Mouse (Mus musculus) MEL (cell line): ENCODE measurements at regions not wholly inside any gene's neighbourhood (a gene's known extent, or its start where the extent isn't known, plus 50 kb on each side); places are given as distances from the start of the nearest gene placed in this dataset.

Experiments used
- DNase-seq: peaks from one replicate; pipeline ENCODE4 v3.0.0; 2011; ENCODE audit warnings: low read depth, low spot score
- H3K27ac ChIP-seq: 2 replicates; pipeline ENCODE4 v1.5.1; 2012; ENCODE audit warnings: low read depth, mild to moderate bottlenecking, control low read depth, low read length, moderate library complexity; ENCODE audit not compliant: control insufficient read depth
- H3K27me3 ChIP-seq, 2 experiments: fragments of 150-350 bp in 1 of 2; sonication (generic) in 1 of 2; 2 replicates each; pipeline ENCODE4 v1.6.1; 2012; ENCODE audit warnings: low read length in 2 of 2, mild to moderate bottlenecking in 2 of 2, improper control_type of control experiment in 1 of 2, moderate library complexity in 1 of 2; ENCODE audit not compliant: insufficient read depth in 2 of 2, control insufficient read depth in 1 of 2
- H3K36me3 ChIP-seq, 2 experiments: 2 replicates each; pipeline ENCODE4 v1.6.1; 2012 to 2014; ENCODE audit warnings: low read length in 2 of 2, improper control_type of control experiment in 1 of 2, inconsistent platforms in 1 of 2, mild to moderate bottlenecking in 1 of 2; ENCODE audit not compliant: insufficient read depth in 2 of 2, control insufficient read depth in 1 of 2
- H3K4me1 ChIP-seq, 2 experiments: fragments of 150-350 bp in 1 of 2; sonication (generic) in 1 of 2; 2 replicates each; pipeline ENCODE4 v1.6.1; 2012; ENCODE audit warnings: low read length in 2 of 2, improper control_type of control experiment in 1 of 2, mild to moderate bottlenecking in 1 of 2; ENCODE audit not compliant: insufficient read depth in 2 of 2, control insufficient read depth in 1 of 2
- H3K4me3 ChIP-seq, 2 experiments: fragments of 150-350 bp in 1 of 2; sonication (generic) in 1 of 2; 2 replicates each; pipeline ENCODE4 v1.5.1; 2012; ENCODE audit warnings: low read depth in 2 of 2, low read length in 2 of 2, mild to moderate bottlenecking in 2 of 2, moderate library complexity in 2 of 2, control low read depth in 1 of 2, improper control_type of control experiment in 1 of 2; ENCODE audit not compliant: control insufficient read depth in 1 of 2, insufficient read depth in 1 of 2
- H3K79me2 ChIP-seq: 2 replicates; pipeline ENCODE4 v1.6.1; 2012; ENCODE audit warnings: mild to moderate bottlenecking, low read length, moderate library complexity; ENCODE audit not compliant: control insufficient read depth, poor library complexity, insufficient read depth
- H3K9ac ChIP-seq: 2 replicates; pipeline ENCODE4 v1.6.1; 2012; ENCODE audit warnings: low read depth, mild to moderate bottlenecking, control low read depth, low read length, moderate library complexity; ENCODE audit not compliant: control insufficient read depth, poor library complexity, severe bottlenecking
- H3K9me3 ChIP-seq: fragments of 150-350 bp; sonication (generic); replicated peaks from 2 replicates; pipeline ENCODE4 v1.6.1; 2012; ENCODE audit warnings: mild to moderate bottlenecking, low read length, improper control_type of control experiment, moderate library complexity; ENCODE audit not compliant: insufficient read depth
- CHD1 ChIP-seq: IDR thresholded peaks from 2 replicates; pipeline ENCODE4 v1.6.1; 2012; ENCODE audit warnings: low read depth, mild to moderate bottlenecking, inconsistent platforms, low read length, improper control_type of control experiment
- CHD2 ChIP-seq: IDR thresholded peaks from 2 replicates; pipeline ENCODE4 v1.6.1; 2011; ENCODE audit warnings: low read length, improper control_type of control experiment
- E2F4 ChIP-seq: IDR thresholded peaks from 2 replicates; pipeline ENCODE4 v1.6.1; 2011; ENCODE audit warnings: low read depth, low read length, improper control_type of control experiment, borderline replicate concordance
- ELF1 ChIP-seq: IDR thresholded peaks from 2 replicates; pipeline ENCODE4 v1.6.1; 2014; ENCODE audit warnings: low read depth, mild to moderate bottlenecking, inconsistent platforms, low read length, improper control_type of control experiment, moderate library complexity
- EP300 ChIP-seq, 2 experiments: IDR thresholded peaks; 2 replicates each; pipeline ENCODE4 v1.6.1; 2011; ENCODE audit warnings: improper control_type of control experiment in 2 of 2, low read length in 2 of 2, low read depth in 1 of 2, mild to moderate bottlenecking in 1 of 2
- ETS1 ChIP-seq: IDR thresholded peaks from 2 replicates; pipeline ENCODE4 v1.6.1; 2012; ENCODE audit warnings: low read depth, mild to moderate bottlenecking, inconsistent platforms, low read length, improper control_type of control experiment, moderate library complexity
- JUND ChIP-seq: IDR thresholded peaks from 2 replicates; pipeline ENCODE4 v1.6.1; 2011; ENCODE audit warnings: low read depth, mild to moderate bottlenecking, improper control_type of control experiment, low read length
- MAX ChIP-seq: IDR thresholded peaks from 2 replicates; pipeline ENCODE4 v1.6.1; 2011; ENCODE audit warnings: low read length, improper control_type of control experiment
- MEF2A ChIP-seq: IDR thresholded peaks from 2 replicates; pipeline ENCODE4 v1.6.1; 2014; ENCODE audit warnings: low read depth, mild to moderate bottlenecking, inconsistent platforms, low read length, improper control_type of control experiment; ENCODE audit not compliant: poor library complexity, insufficient replicate concordance, severe bottlenecking; ENCODE audit errors: extremely low read depth
- MXI1 ChIP-seq: IDR thresholded peaks from 2 replicates; pipeline ENCODE4 v1.6.1; 2011; ENCODE audit warnings: mild to moderate bottlenecking, low read depth, low read length, improper control_type of control experiment
- MYC ChIP-seq: IDR thresholded peaks from 2 replicates; pipeline ENCODE4 v1.6.1; 2011; ENCODE audit warnings: low read depth, mild to moderate bottlenecking, low read length, improper control_type of control experiment, moderate library complexity
- NELFE ChIP-seq: IDR thresholded peaks from 2 replicates; pipeline ENCODE4 v1.6.1; 2011; ENCODE audit warnings: low read depth, low read length, improper control_type of control experiment
- POLR2A ChIP-seq, 2 experiments: IDR thresholded peaks; 2 replicates each; pipeline ENCODE4 v1.6.1; 2011 to 2012; ENCODE audit warnings: low read length in 2 of 2, mild to moderate bottlenecking in 2 of 2, control low read depth in 1 of 2, improper control_type of control experiment in 1 of 2, low read depth in 1 of 2, moderate library complexity in 1 of 2; ENCODE audit not compliant: control insufficient read depth in 1 of 2, insufficient read depth in 1 of 2, poor library complexity in 1 of 2
- POLR2AphosphoS2 ChIP-seq: IDR thresholded peaks from 2 replicates; pipeline ENCODE4 v1.6.1; 2011; ENCODE audit warnings: low read length, improper control_type of control experiment
- SIN3A ChIP-seq: IDR thresholded peaks from 2 replicates; pipeline ENCODE4 v1.6.1; 2012; ENCODE audit warnings: low read length, improper control_type of control experiment, inconsistent platforms
- TAL1 ChIP-seq: IDR thresholded peaks from 2 replicates; pipeline ENCODE4 v1.6.1; 2012; ENCODE audit warnings: mild to moderate bottlenecking, inconsistent platforms, low read length, moderate library complexity, mixed read lengths
- USF2 ChIP-seq, 2 experiments: IDR thresholded peaks; 2 replicates each; pipeline ENCODE4 v1.6.1; 2011 to 2012; ENCODE audit warnings: improper control_type of control experiment in 2 of 2, low read length in 2 of 2, borderline replicate concordance in 1 of 2, inconsistent platforms in 1 of 2, low read depth in 1 of 2, mild to moderate bottlenecking in 1 of 2; ENCODE audit not compliant: insufficient read depth in 1 of 2
- ZC3H11A ChIP-seq: IDR thresholded peaks from 2 replicates; pipeline ENCODE4 v1.6.1; 2012; ENCODE audit warnings: low read depth, mild to moderate bottlenecking, inconsistent platforms, low read length, improper control_type of control experiment
- ZMIZ1 ChIP-seq: IDR thresholded peaks from 2 replicates; pipeline ENCODE4 v1.6.1; 2012; ENCODE audit warnings: low read depth, mild to moderate bottlenecking, inconsistent platforms, low read length, improper control_type of control experiment, moderate library complexity
- ZNF384 ChIP-seq: IDR thresholded peaks from 2 replicates; pipeline ENCODE4 v1.6.1; 2012; ENCODE audit warnings: low read depth, mild to moderate bottlenecking, inconsistent platforms, low read length, improper control_type of control experiment

GRCm38 (mm10) chr10:98007037-98007436 lies 280.5 kb upstream of the C030005K15Rik start:
- DNase-seq = no peak
- no peaks in the 10 kb centered on the region for H3K9me3 ChIP-seq
- H3K79me2 ChIP-seq = no peaks in the 10 kb centered on the region
- no peaks in the 10 kb centered on the region for H3K36me3 ChIP-seq
- no peak overlapping the region for H3K9ac ChIP-seq
- no peak overlapping the region for H3K4me3 ChIP-seq
- H3K27ac ChIP-seq = no peak overlapping the region
- no peaks in the 10 kb centered on the region for H3K27me3 ChIP-seq
- H3K4me1 ChIP-seq = no peaks in the 10 kb centered on the region
- TF ChIP-seq SIN3A = no peak
- no peak for TF ChIP-seq CHD1
- no peak for TF ChIP-seq EP300 (IDR thresholded peaks at IDR 0.05; ENCODE audit: low read depth in 1 of 2, low read length in 2 of 2)
- no peak for TF ChIP-seq MXI1
- no peak for TF ChIP-seq MYC
- no peak for TF ChIP-seq MAX
- no peak for TF ChIP-seq ELF1
- no peak for TF ChIP-seq TAL1
- no peak for TF ChIP-seq CHD2
- TF ChIP-seq ZMIZ1 = no peak
- TF ChIP-seq JUND = no peak
- no peak for TF ChIP-seq E2F4
- no peak for TF ChIP-seq ZNF384
- no peak for TF ChIP-seq NELFE
- no peak for TF ChIP-seq POLR2AphosphoS2
- TF ChIP-seq, all 39 proteins: peak for 0

DNA sequence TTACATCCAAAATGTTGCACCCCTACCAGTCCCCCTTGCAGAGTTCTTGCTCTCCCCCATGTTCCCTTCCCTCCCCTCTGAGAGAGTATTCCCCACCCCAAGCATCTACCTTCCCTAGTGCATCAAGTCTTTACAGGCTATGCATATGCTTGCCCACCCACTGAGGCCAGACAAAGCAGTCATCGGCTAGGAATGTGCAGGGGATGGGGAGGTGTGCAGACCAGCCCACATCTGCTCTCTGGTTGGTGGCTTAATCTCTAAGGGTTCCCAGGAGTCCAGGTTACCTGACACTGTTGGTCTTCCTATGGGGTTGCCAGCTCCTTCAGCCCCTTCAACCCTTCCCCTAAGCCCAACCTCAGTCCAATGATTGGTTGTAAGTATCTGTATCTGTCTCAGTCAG lies 281.8 kb upstream of the C030005K15Rik start:
- no peak for DNase-seq
- H3K9me3 ChIP-seq = no peaks in the 10 kb centered on the region
- no peak overlapping the region for H3K4me3 ChIP-seq
- H3K27me3 ChIP-seq = no peaks in the 10 kb centered on the region
- no peaks in the 10 kb centered on the region for H3K79me2 ChIP-seq
- no peak overlapping the region for H3K27ac ChIP-seq
- no peak for TF ChIP-seq EP300 (IDR thresholded peaks at IDR 0.05; ENCODE audit: low read depth in 1 of 2, low read length in 2 of 2)
- TF ChIP-seq ZC3H11A = no peak
- TF ChIP-seq USF2 (IDR thresholded peaks at IDR 0.05; ENCODE audit: borderline replicate concordance in 1 of 2, insufficient read depth in 1 of 2, low read depth in 1 of 2, low read length in 2 of 2) = no peak
- TF ChIP-seq POLR2A (IDR thresholded peaks at IDR 0.05; ENCODE audit: control insufficient read depth in 1 of 2, insufficient read depth in 1 of 2, low read depth in 1 of 2, low read length in 2 of 2, poor library complexity in 1 of 2) = no peak
- no peak for TF ChIP-seq MEF2A
- TF ChIP-seq ETS1 = no peak
- no peak for TF ChIP-seq MXI1
- H3K36me3 ChIP-seq = no peaks in the 10 kb centered on the region
- H3K9ac ChIP-seq = no peak overlapping the region
- no peaks in the 10 kb centered on the region for H3K4me1 ChIP-seq
